Mouse (Mus musculus) liver, adult (tissue): Measurements from ENCODE around the gene Kdelc2.

ENCODE experiments used
- GATA4 ChIP-seq: IDR thresholded peaks from 2 replicates; pipeline ENCODE4 v1.6.1; 2014; ENCODE audit warnings: mild to moderate bottlenecking, low read length; ENCODE audit not compliant: insufficient replicate concordance

Gene Kdelc2

GRCm38 (mm10) chr9:53375907-53376306 is 7.9 kb upstream of the Kdelc2 start:
- no peak for TF ChIP-seq GATA4

GRCm38 (mm10) chr9:53376820-53377219 is 7.0 kb upstream of the Kdelc2 start:
- no peak for TF ChIP-seq GATA4

GRCm38 (mm10) chr9:53377597-53377996 is 6.2 kb upstream of the Kdelc2 start:
- no peak for TF ChIP-seq GATA4

GRCm38 (mm10) chr9:53378171-53378570 is 5.7 kb upstream of the Kdelc2 start:
- no peak for TF ChIP-seq GATA4

GRCm38 (mm10) chr9:53380595-53380994 is 3.2 kb upstream of the Kdelc2 start:
- no peak for TF ChIP-seq GATA4

GRCm38 (mm10) chr9:53381113-53381615 is 2.7 kb upstream of the Kdelc2 start:
- no peak for TF ChIP-seq GATA4

GRCm38 (mm10) chr9:53384873-53385272 is 1.0 kb downstream of the Kdelc2 start:
- TF ChIP-seq GATA4, result no peak

- no peak for TF ChIP-seq GATA4
These were observed 3.6 kb downstream of the Kdelc2 start for GRCm38 (mm10) chr9:53387431-53387830.

GRCm38 (mm10) chr9:53389109-53389508 is 5.3 kb downstream of the Kdelc2 start:
- TF ChIP-seq GATA4, result no peak

GRCm38 (mm10) chr9:53390136-53390535 is 6.3 kb downstream of the Kdelc2 start:
- TF ChIP-seq GATA4, result no peak

GRCm38 (mm10) chr9:53397685-53398387 is 14.0 kb downstream of the Kdelc2 start:
- no peak for TF ChIP-seq GATA4

GRCm38 (mm10) chr9:53398388-53398700 is 14.5 kb downstream of the Kdelc2 start:
- no peak for TF ChIP-seq GATA4

GRCm38 (mm10) chr9:53399537-53399936 is 15.7 kb downstream of the Kdelc2 start:
- TF ChIP-seq GATA4, result no peak

- no peak for TF ChIP-seq GATA4
These were observed 16.9 kb downstream of the Kdelc2 start for GRCm38 (mm10) chr9:53400696-53401095.

GRCm38 (mm10) chr9:53401146-53401545 is 17.3 kb downstream of the Kdelc2 start:
- TF ChIP-seq GATA4, result no peak

GRCm38 (mm10) chr9:53402291-53402711 is 18.5 kb downstream of the Kdelc2 start, which contains the start of gene 4930550C14Rik:
Gene 4930550C14Rik, plus strand, starts transcription at chr9:53402325.
- no peak for TF ChIP-seq GATA4

GRCm38 (mm10) chr9:53402991-53403390 is 19.2 kb downstream of the Kdelc2 start:
- TF ChIP-seq GATA4, result no peak

GRCm38 (mm10) chr9:53404050-53404752 is 20.4 kb downstream of the Kdelc2 start:
- no peak for TF ChIP-seq GATA4
